Mouse (Mus musculus): Measurements from ENCODE around the gene Eva1a. TPM values are rescaled to one million over a fixed set of nuclear protein-coding genes. Genes with fewer than 3 reads are reported as not detected.

Gene Eva1a
- polyA plus RNA-seq, 2 experiments = 15.7 to 23.4 TPM

- H3K9me3 ChIP-seq (ENCODE audit: control insufficient read depth, low read length) = no peaks in the 10 kb centered on the region
- no peak overlapping the region for H3K4me3 ChIP-seq (replicated peaks; ENCODE audit: low read length)
- H3K9ac ChIP-seq (ENCODE audit: low read depth, low read length, severe bottlenecking) = no peak overlapping the region
- no peak for TF ChIP-seq POLR2A (IDR thresholded peaks at IDR 0.05; ENCODE audit: borderline replicate concordance, extremely low read depth, insufficient read depth, insufficient read length)
- WGBS = 83% methylated on average over 5 of the region's 5 CpGs
- H3K36me3 ChIP-seq (ENCODE audit: control insufficient read depth, insufficient read depth, low read length) = 0 out of 2 replicates have a peak, but pooled peaks cover 5% of the 10 kb centered on the region
- H3K27ac ChIP-seq (replicated peaks; ENCODE audit: low read depth, low read length) = no peak overlapping the region
- H3K27me3 ChIP-seq (ENCODE audit: control insufficient read depth, insufficient read depth, low read length) = no peaks in the 10 kb centered on the region
- H3K4me2 ChIP-seq (replicated peaks; ENCODE audit: low read depth, low read length, severe bottlenecking) = no peak overlapping the region
- DNase-seq (ENCODE audit: low spot score) (no peak), ATAC-seq (ENCODE audit: low FRiP score, low read depth) (no peak)
- H3K4me1 ChIP-seq (ENCODE audit: control insufficient read depth, insufficient read depth, low read length) = no peaks in the 10 kb centered on the region
Observed at GRCm38 (mm10) chr6:82065230-82065629, 24.4 kb downstream of the Eva1a start.

- no peak for ATAC-seq (ENCODE audit: low FRiP score, low read depth)
- DNase-seq (ENCODE audit: low spot score) = no peak
- H3K4me2 ChIP-seq (replicated peaks; ENCODE audit: low read depth, low read length, severe bottlenecking) = no peak overlapping the region
Observed at GRCm38 (mm10) chr6:82066515-82067081, 25.8 kb downstream of the Eva1a start.

DNA sequence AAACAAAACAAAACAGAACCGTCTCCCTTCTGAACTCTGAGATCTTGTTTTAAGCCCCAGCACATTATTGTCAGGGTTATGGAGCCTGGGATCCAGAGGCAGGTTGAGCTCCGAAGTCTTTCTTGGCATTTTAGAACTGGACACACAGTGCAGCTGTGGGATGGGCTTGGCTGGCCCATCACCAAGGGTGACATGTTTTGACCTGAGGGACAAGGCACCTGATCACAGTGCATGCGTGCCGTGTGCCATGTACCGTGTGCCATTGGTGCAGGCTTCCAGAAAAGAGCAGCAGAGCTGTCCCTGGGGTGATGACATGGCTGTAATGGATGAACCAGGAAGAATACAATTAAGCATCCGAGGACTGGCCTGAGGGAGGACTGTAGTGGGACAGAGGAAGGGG is 29.6 kb downstream of the Eva1a start:
- WGBS = 85% methylated on average over 6 of the region's 6 CpGs
- Histone ChIP-seq H3K27ac (replicated peaks; ENCODE audit: low read depth, low read length) (no peak overlapping the region), H3K4me1 (ENCODE audit: control insufficient read depth, insufficient read depth, low read length) (no peaks in the 10 kb centered on the region), H3K27me3 (ENCODE audit: control insufficient read depth, insufficient read depth, low read length) (no peaks in the 10 kb centered on the region), H3K9me3 (ENCODE audit: control insufficient read depth, low read length) (no peaks in the 10 kb centered on the region), H3K9ac (ENCODE audit: low read depth, low read length, severe bottlenecking) (no peak overlapping the region), H3K4me2 (replicated peaks; ENCODE audit: low read depth, low read length, severe bottlenecking) (no peak overlapping the region), H3K4me3 (replicated peaks; ENCODE audit: low read length) (no peak overlapping the region), H3K36me3 (ENCODE audit: control insufficient read depth, insufficient read depth, low read length) (peaks cover 39% of the 10 kb centered on the region)
- DNase-seq (ENCODE audit: low spot score) = no peak
- no peak for TF ChIP-seq POLR2A (IDR thresholded peaks at IDR 0.05; ENCODE audit: borderline replicate concordance, extremely low read depth, insufficient read depth, insufficient read length)
- no peak for ATAC-seq (ENCODE audit: low FRiP score, low read depth)

More at GRCm38 (mm10) chr6:82066515-82067081, 25.8 kb downstream of the Eva1a start:
- whole genome bisulfite sequencing = 83% methylated on average over 8 of the region's 8 CpGs
- no peak overlapping the region for H3K9ac ChIP-seq (ENCODE audit: low read depth, low read length, severe bottlenecking)
- no peak for TF ChIP-seq POLR2A (IDR thresholded peaks at IDR 0.05; ENCODE audit: borderline replicate concordance, extremely low read depth, insufficient read depth, insufficient read length)
- no peak overlapping the region for H3K4me3 ChIP-seq (replicated peaks; ENCODE audit: low read length)
- peaks cover 8% of the 10 kb centered on the region; the same call in 1 of the 2 replicates for H3K36me3 ChIP-seq (ENCODE audit: control insufficient read depth, insufficient read depth, low read length)
- H3K27ac ChIP-seq (replicated peaks; ENCODE audit: low read depth, low read length) = no peak overlapping the region
- no peaks in the 10 kb centered on the region for H3K9me3 ChIP-seq (ENCODE audit: control insufficient read depth, low read length)
- no peaks in the 10 kb centered on the region for H3K27me3 ChIP-seq (ENCODE audit: control insufficient read depth, insufficient read depth, low read length)
- H3K4me1 ChIP-seq (ENCODE audit: control insufficient read depth, insufficient read depth, low read length) = no peaks in the 10 kb centered on the region

DNA sequence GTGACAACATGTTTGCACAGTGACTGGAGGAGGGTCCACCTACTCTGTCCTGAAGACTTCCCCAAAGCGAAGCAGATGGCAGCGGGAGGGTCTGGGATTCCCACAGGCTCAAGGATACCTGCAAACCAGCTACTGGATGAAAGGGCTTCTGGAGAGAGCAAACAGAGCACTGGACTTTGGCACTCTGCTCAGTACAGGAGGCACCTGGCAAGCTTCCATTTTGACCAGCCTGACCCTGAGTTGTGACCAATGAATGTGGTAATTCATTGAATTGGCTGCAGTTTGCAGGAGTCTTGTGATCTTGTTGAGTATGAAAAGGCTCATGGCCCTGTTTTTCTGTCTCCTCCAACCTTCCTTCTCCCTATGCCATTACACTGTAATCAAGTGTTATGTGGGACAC is 32.2 kb downstream of the Eva1a start:
- 97% methylated on average over 2 of the region's 2 CpGs for WGBS
- no peak overlapping the region for H3K4me3 ChIP-seq (replicated peaks; ENCODE audit: low read length)
- ATAC-seq (ENCODE audit: low FRiP score, low read depth) (no peak), DNase-seq (ENCODE audit: low spot score) (no peak)
- H3K9ac ChIP-seq (ENCODE audit: low read depth, low read length, severe bottlenecking) = no peak overlapping the region
- peaks cover 36% of the 10 kb centered on the region for H3K36me3 ChIP-seq (ENCODE audit: control insufficient read depth, insufficient read depth, low read length)
- H3K27me3 ChIP-seq (ENCODE audit: control insufficient read depth, insufficient read depth, low read length) = no peaks in the 10 kb centered on the region
- no peaks in the 10 kb centered on the region for H3K4me1 ChIP-seq (ENCODE audit: control insufficient read depth, insufficient read depth, low read length)
- TF ChIP-seq POLR2A (IDR thresholded peaks at IDR 0.05; ENCODE audit: borderline replicate concordance, extremely low read depth, insufficient read depth, insufficient read length) = no peak
- H3K27ac ChIP-seq (replicated peaks; ENCODE audit: low read depth, low read length) = no peak overlapping the region
- H3K4me2 ChIP-seq (replicated peaks; ENCODE audit: low read depth, low read length, severe bottlenecking) = no peak overlapping the region
- no peaks in the 10 kb centered on the region for H3K9me3 ChIP-seq (ENCODE audit: control insufficient read depth, low read length)

GRCm38 (mm10) chr6:82073567-82073966 is 32.7 kb downstream of the Eva1a start:
- no peak for TF ChIP-seq POLR2A (IDR thresholded peaks at IDR 0.05; ENCODE audit: borderline replicate concordance, extremely low read depth, insufficient read depth, insufficient read length)
- Histone ChIP-seq H3K9ac (ENCODE audit: low read depth, low read length, severe bottlenecking) (no peak overlapping the region), H3K36me3 (ENCODE audit: control insufficient read depth, insufficient read depth, low read length) (peaks cover 36% of the 10 kb centered on the region), H3K4me3 (replicated peaks; ENCODE audit: low read length) (no peak overlapping the region), H3K9me3 (ENCODE audit: control insufficient read depth, low read length) (no peaks in the 10 kb centered on the region), H3K27me3 (ENCODE audit: control insufficient read depth, insufficient read depth, low read length) (no peaks in the 10 kb centered on the region), H3K4me2 (replicated peaks; ENCODE audit: low read depth, low read length, severe bottlenecking) (no peak overlapping the region), H3K27ac (replicated peaks; ENCODE audit: low read depth, low read length) (no peak overlapping the region), H3K4me1 (ENCODE audit: control insufficient read depth, insufficient read depth, low read length) (no peaks in the 10 kb centered on the region)
- DNase-seq (ENCODE audit: low spot score) (no peak), ATAC-seq (ENCODE audit: low FRiP score, low read depth) (no peak)
- 84% methylated on average over 3 of the region's 3 CpGs for WGBS
